Mouse (Mus musculus): ENCODE measurements around the gene Lmod2. TPM values are rescaled to one million over a fixed set of nuclear protein-coding genes. Genes with fewer than 3 reads are reported as not detected.

Lmod2 gene
- polyA plus RNA-seq, 1 experiment from 2014 or later = not detected

DNA sequence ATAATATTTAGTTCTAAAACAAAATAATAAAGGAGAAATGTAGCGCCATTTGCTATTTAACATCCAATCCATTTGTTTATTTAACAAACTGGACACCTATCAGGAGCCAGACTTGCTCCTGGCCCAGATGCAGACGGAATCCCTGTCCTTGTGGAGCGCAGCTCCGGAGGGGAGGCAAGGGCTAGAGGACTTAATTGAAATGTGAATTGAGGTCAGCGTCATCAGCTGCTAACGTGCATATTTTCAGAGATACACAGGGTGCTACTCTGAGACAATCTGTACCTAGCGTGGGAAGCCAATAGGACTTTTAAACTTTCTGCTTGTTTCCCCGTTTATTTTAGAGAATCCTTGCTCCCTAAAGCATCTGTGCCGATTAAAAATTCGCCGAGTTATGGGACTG, 27.3 kb upstream of the Lmod2 start:
- H3K4me2 ChIP-seq (replicated peaks; ENCODE audit: low read depth, low read length) = no peak overlapping the region
- no peaks in the 10 kb centered on the region for H3K36me3 ChIP-seq (ENCODE audit: control insufficient read depth, insufficient read depth, low read length)
- 0 out of 2 replicates have a peak, but pooled peaks cover 3% of the 10 kb centered on the region for H3K9me3 ChIP-seq (ENCODE audit: control insufficient read depth, low read depth, low read length)
- no peak overlapping the region for H3K27ac ChIP-seq (ENCODE audit: low read length)
- no peaks in the 10 kb centered on the region for H3K27me3 ChIP-seq (ENCODE audit: control insufficient read depth, insufficient read depth, low read length)
- no peak overlapping the region for H3K4me3 ChIP-seq (ENCODE audit: low read depth, low read length)
- 69% methylated on average over 11 of the region's 11 CpGs for WGBS
- ATAC-seq (ENCODE audit: insufficient number of reproducible peaks, insufficient read depth, low FRiP score, low read depth) = no peak
- no peak overlapping the region for H3K9ac ChIP-seq (replicated peaks; ENCODE audit: low read depth, low read length)
- H3K4me1 ChIP-seq (ENCODE audit: control insufficient read depth, insufficient read depth, low read length) = no peaks in the 10 kb centered on the region

DNA sequence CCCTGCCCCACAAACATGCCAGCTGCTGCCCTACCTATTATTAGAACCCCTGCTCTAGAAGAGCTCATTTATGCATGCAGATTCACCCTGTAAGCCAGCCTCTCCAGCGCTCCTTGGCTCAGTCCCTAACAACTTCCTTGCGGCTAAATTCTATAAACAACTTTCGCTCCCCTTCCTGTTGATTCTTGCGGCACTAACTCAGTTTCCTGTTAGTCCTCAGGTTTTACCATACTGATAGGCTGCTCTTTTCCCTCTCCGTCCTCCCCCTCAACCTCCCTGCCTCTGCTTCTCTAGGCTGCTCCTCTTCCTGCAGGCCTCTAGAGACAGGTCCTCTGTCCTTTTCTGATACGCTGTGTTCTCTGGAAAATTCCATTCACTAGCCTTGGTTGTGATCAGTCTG, 26.4 kb upstream of the Lmod2 start:
- H3K36me3 ChIP-seq (ENCODE audit: control insufficient read depth, insufficient read depth, low read length) = no peaks in the 10 kb centered on the region
- H3K4me3 ChIP-seq (ENCODE audit: low read depth, low read length) = no peak overlapping the region
- H3K4me1 ChIP-seq (ENCODE audit: control insufficient read depth, insufficient read depth, low read length) = no peaks in the 10 kb centered on the region
- H3K9ac ChIP-seq (replicated peaks; ENCODE audit: low read depth, low read length) = no peak overlapping the region
- 65% methylated on average over 6 of the region's 6 CpGs for WGBS
- ATAC-seq (ENCODE audit: insufficient number of reproducible peaks, insufficient read depth, low FRiP score, low read depth) = no peak
- no peaks in the 10 kb centered on the region for H3K27me3 ChIP-seq (ENCODE audit: control insufficient read depth, insufficient read depth, low read length)
- no peak overlapping the region for H3K27ac ChIP-seq (ENCODE audit: low read length)
- 0 out of 2 replicates have a peak, but pooled peaks cover 3% of the 10 kb centered on the region for H3K9me3 ChIP-seq (ENCODE audit: control insufficient read depth, low read depth, low read length)
- no peak overlapping the region for H3K4me2 ChIP-seq (replicated peaks; ENCODE audit: low read depth, low read length)

- no peaks in the 10 kb centered on the region for H3K36me3 ChIP-seq (ENCODE audit: control insufficient read depth, insufficient read depth, low read length)
- no peak overlapping the region for H3K27ac ChIP-seq (ENCODE audit: low read length)
- no peaks in the 10 kb centered on the region for H3K4me1 ChIP-seq (ENCODE audit: control insufficient read depth, insufficient read depth, low read length)
- H3K4me2 ChIP-seq (replicated peaks; ENCODE audit: low read depth, low read length) = no peak overlapping the region
- 0 out of 2 replicates have a peak, but pooled peaks cover 3% of the 10 kb centered on the region for H3K9me3 ChIP-seq (ENCODE audit: control insufficient read depth, low read depth, low read length)
- ATAC-seq (ENCODE audit: insufficient number of reproducible peaks, insufficient read depth, low FRiP score, low read depth) = no peak
- whole genome bisulfite sequencing = 90% methylated on average over 14 of the region's 14 CpGs
- no peaks in the 10 kb centered on the region for H3K27me3 ChIP-seq (ENCODE audit: control insufficient read depth, insufficient read depth, low read length)
- H3K9ac ChIP-seq (replicated peaks; ENCODE audit: low read depth, low read length) = no peak overlapping the region
- no peak overlapping the region for H3K4me3 ChIP-seq (ENCODE audit: low read depth, low read length)
Measured at GRCm38 (mm10) chr6:24572431-24572830, 25.1 kb upstream of the Lmod2 start.

DNA sequence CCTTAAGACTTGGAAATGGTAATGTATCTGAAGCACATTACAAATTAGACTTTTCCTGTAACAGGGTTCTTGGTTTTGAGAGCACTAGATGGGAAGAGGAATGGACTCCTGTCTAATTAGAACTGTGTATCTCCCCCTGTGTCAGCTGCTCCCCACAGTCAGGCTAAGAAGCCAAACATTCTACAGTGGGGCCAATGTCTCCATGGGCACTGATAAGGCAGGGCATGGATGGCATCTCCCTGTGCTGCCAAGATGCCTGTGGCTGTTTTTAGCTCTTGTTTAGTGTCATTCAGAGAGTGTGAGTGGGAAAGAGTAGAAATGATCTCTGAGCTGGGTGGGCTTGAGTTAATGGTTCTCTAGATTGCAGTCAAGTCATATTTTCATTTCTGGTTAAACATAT, 24.2 kb upstream of the Lmod2 start:
- no peaks in the 10 kb centered on the region for H3K4me1 ChIP-seq (ENCODE audit: control insufficient read depth, insufficient read depth, low read length)
- no peak overlapping the region for H3K4me2 ChIP-seq (replicated peaks; ENCODE audit: low read depth, low read length)
- H3K9ac ChIP-seq (replicated peaks; ENCODE audit: low read depth, low read length) = no peak overlapping the region
- H3K4me3 ChIP-seq (ENCODE audit: low read depth, low read length) = no peak overlapping the region
- H3K9me3 ChIP-seq (ENCODE audit: control insufficient read depth, low read depth, low read length) = 0 out of 2 replicates have a peak, but pooled peaks cover 3% of the 10 kb centered on the region
- no peaks in the 10 kb centered on the region for H3K36me3 ChIP-seq (ENCODE audit: control insufficient read depth, insufficient read depth, low read length)
- H3K27me3 ChIP-seq (ENCODE audit: control insufficient read depth, insufficient read depth, low read length) = no peaks in the 10 kb centered on the region
- ATAC-seq (ENCODE audit: insufficient number of reproducible peaks, insufficient read depth, low FRiP score, low read depth) = no peak
- H3K27ac ChIP-seq (ENCODE audit: low read length) = no peak overlapping the region

- Histone ChIP-seq H3K4me2 (replicated peaks; ENCODE audit: low read depth, low read length) (no peak overlapping the region), H3K4me1 (ENCODE audit: control insufficient read depth, insufficient read depth, low read length) (0 out of 2 replicates have a peak, but pooled peaks cover 5% of the 10 kb centered on the region), H3K27ac (ENCODE audit: low read length) (no peak overlapping the region), H3K9me3 (ENCODE audit: control insufficient read depth, low read depth, low read length) (no peaks in the 10 kb centered on the region), H3K36me3 (ENCODE audit: control insufficient read depth, insufficient read depth, low read length) (no peaks in the 10 kb centered on the region), H3K27me3 (ENCODE audit: control insufficient read depth, insufficient read depth, low read length) (no peaks in the 10 kb centered on the region), H3K9ac (replicated peaks; ENCODE audit: low read depth, low read length) (no peak overlapping the region), H3K4me3 (ENCODE audit: low read depth, low read length) (no peak overlapping the region)
- no peak for ATAC-seq (ENCODE audit: insufficient number of reproducible peaks, insufficient read depth, low FRiP score, low read depth)
- WGBS = 69% methylated on average over 3 of the region's 3 CpGs
Measured at GRCm38 (mm10) chr6:24583456-24583855, 14.1 kb upstream of the Lmod2 start.

GRCm38 (mm10) chr6:24585431-24586310, 11.9 kb upstream of the Lmod2 start:
- no peak; the same call in 1 of the 2 replicates for ATAC-seq (ENCODE audit: insufficient number of reproducible peaks, insufficient read depth, low FRiP score, low read depth)
- H3K4me3 ChIP-seq (ENCODE audit: low read depth, low read length) = no peak overlapping the region
- no peaks in the 10 kb centered on the region for H3K36me3 ChIP-seq (ENCODE audit: control insufficient read depth, insufficient read depth, low read length)
- no peak overlapping the region for H3K27ac ChIP-seq (ENCODE audit: low read length)
- 0 out of 2 replicates have a peak, but pooled peaks cover 5% of the 10 kb centered on the region for H3K4me1 ChIP-seq (ENCODE audit: control insufficient read depth, insufficient read depth, low read length)
- no peak overlapping the region for H3K9ac ChIP-seq (replicated peaks; ENCODE audit: low read depth, low read length)
- no peak overlapping the region for H3K4me2 ChIP-seq (replicated peaks; ENCODE audit: low read depth, low read length)
- no peaks in the 10 kb centered on the region for H3K27me3 ChIP-seq (ENCODE audit: control insufficient read depth, insufficient read depth, low read length)
- 25% methylated on average over 10 of the region's 10 CpGs for WGBS
- H3K9me3 ChIP-seq (ENCODE audit: control insufficient read depth, low read depth, low read length) = no peaks in the 10 kb centered on the region

- Histone ChIP-seq H3K9ac (replicated peaks; ENCODE audit: low read depth, low read length) (no peak overlapping the region), H3K9me3 (ENCODE audit: control insufficient read depth, low read depth, low read length) (no peaks in the 10 kb centered on the region), H3K4me1 (ENCODE audit: control insufficient read depth, insufficient read depth, low read length) (0 out of 2 replicates have a peak, but pooled peaks cover 5% of the 10 kb centered on the region), H3K27ac (ENCODE audit: low read length) (no peak overlapping the region), H3K4me3 (ENCODE audit: low read depth, low read length) (no peak overlapping the region), H3K36me3 (ENCODE audit: control insufficient read depth, insufficient read depth, low read length) (no peaks in the 10 kb centered on the region), H3K4me2 (replicated peaks; ENCODE audit: low read depth, low read length) (no peak overlapping the region), H3K27me3 (ENCODE audit: control insufficient read depth, insufficient read depth, low read length) (no peaks in the 10 kb centered on the region)
- 14% methylated on average over 3 of the region's 3 CpGs for WGBS
- no peak for ATAC-seq (ENCODE audit: insufficient number of reproducible peaks, insufficient read depth, low FRiP score, low read depth)
Measured at GRCm38 (mm10) chr6:24586885-24587284, 10.7 kb upstream of the Lmod2 start.

DNA sequence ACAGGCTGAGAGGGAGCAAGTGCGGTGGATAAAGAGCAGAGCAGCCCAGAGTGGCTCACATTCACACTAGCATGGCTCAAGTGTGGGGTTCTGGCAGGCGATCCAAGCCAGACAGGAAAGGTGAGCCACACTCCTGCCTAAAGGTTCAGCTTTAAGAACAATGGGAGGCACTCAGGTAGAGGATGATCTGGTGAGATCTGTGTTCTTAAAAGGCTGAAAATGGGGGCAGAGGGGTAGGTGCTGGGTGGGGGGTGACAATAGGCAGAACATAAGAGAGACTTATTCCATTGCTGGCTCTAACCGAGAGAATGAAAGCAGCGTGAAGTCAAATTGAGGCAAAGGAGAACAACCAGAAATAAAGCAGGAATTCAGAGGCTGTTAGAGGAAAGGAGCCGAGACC, 7.3 kb upstream of the Lmod2 start:
- Histone ChIP-seq H3K4me1 (ENCODE audit: control insufficient read depth, insufficient read depth, low read length) (0 out of 2 replicates have a peak, but pooled peaks cover 5% of the 10 kb centered on the region), H3K27ac (ENCODE audit: low read length) (no peak overlapping the region), H3K9me3 (ENCODE audit: control insufficient read depth, low read depth, low read length) (no peaks in the 10 kb centered on the region), H3K27me3 (ENCODE audit: control insufficient read depth, insufficient read depth, low read length) (no peaks in the 10 kb centered on the region), H3K4me3 (ENCODE audit: low read depth, low read length) (no peak overlapping the region), H3K36me3 (ENCODE audit: control insufficient read depth, insufficient read depth, low read length) (no peaks in the 10 kb centered on the region), H3K4me2 (replicated peaks; ENCODE audit: low read depth, low read length) (no peak overlapping the region), H3K9ac (replicated peaks; ENCODE audit: low read depth, low read length) (no peak overlapping the region)
- ATAC-seq (ENCODE audit: insufficient number of reproducible peaks, insufficient read depth, low FRiP score, low read depth) = no peak
- 81% methylated on average over 5 of the region's 5 CpGs for WGBS
